Mouse (Mus musculus) bone marrow macrophage, adult 2 months (primary cell): ENCODE measurements around the gene Dyrk1a.
"Not testable (repeated sequence)": the region's sequence is repeated elsewhere in the genome, so short reads cannot be mapped to it uniquely, and the experiment has no call there.

Source experiments
- CTCF ChIP-seq: IDR thresholded peaks from 2 replicates; pipeline ENCODE4 v1.5.1; 2012; ENCODE audit warnings: low read depth, mild to moderate bottlenecking, low read length, moderate library complexity
- POLR2A ChIP-seq: IDR thresholded peaks from 2 replicates; pipeline ENCODE4 v1.6.1; 2012; ENCODE audit warnings: mild to moderate bottlenecking, low read depth, low read length, borderline replicate concordance

- TF ChIP-seq CTCF, POLR2A: not testable (repeated sequence)
Observed at GRCm38 (mm10) chr16:94698234-94698633, 128.4 kb downstream of the Dyrk1a start.
